Mouse (Mus musculus) small intestine, adult 2 months (tissue): ENCODE data around the gene Sept1.

Experiments used
- CTCF ChIP-seq: fragments of 200-500 bp; IDR thresholded peaks from 2 replicates; pipeline ENCODE4 v1.5.1; 2012; ENCODE audit warnings: low read depth, mild to moderate bottlenecking, control low read depth, inconsistent platforms, low read length, moderate library complexity, mixed read lengths; ENCODE audit not compliant: insufficient replicate concordance, insufficient read length; ENCODE audit errors: extremely low read depth
- POLR2A ChIP-seq: fragments of 200-500 bp; IDR thresholded peaks from 2 replicates; pipeline ENCODE4 v1.6.1; 2012; ENCODE audit warnings: low read depth, mild to moderate bottlenecking, control low read depth, inconsistent platforms, low read length, moderate library complexity

DNA sequence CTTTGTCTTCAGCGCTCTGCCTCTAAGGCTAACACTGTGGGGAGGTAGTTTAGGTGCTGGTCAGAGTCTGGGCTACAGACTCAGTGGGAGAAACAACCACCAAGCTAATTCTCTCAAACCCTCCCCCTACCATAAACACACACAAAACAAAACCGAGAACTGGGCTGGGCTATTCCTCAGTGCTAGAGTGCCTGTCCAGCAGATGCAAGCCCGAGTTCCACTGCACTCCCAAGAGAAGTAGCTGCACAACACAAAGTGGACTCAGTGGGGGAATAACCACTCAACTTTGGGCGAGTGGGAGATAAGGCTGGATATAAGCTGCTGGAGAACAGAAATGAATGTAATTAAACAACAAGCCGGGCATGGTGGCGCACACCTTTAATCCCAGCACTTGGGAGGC lies 42.3 kb downstream of the Sept1 start:
- TF ChIP-seq POLR2A, result no peak
- TF ChIP-seq CTCF, result no peak
